ENCODE assay signal across 15 mouse cellular contexts in genomic region chr11:118485780-118486179, GRCm38 (mm10). TPM values are rescaled to one million over a fixed set of nuclear protein-coding genes. Genes with fewer than 3 reads are reported as not detected.
DNase-seq lines count a peak whose midpoint lies in the region; ATAC-seq and TF ChIP-seq lines count a peak whose summit lies in the region.
"Had no signal": no experiment of that assay in that cellular context is flagged by ENCODE, and none has a peak within 500 bp of the region (broad histone marks: within the 10 kb centered on the region; RNA-seq: fewer than 3 reads in every experiment).

No protein-coding gene starts in this region.

- 0 out of 2 replicates have a peak overlapping the region, but pooled peaks have one; percentile 12 for H3K27ac ChIP-seq in hindbrain, embryonic 13.5 days
- no peak overlapping the region for H3K27ac ChIP-seq in hindbrain, embryonic 16.5 days (ENCODE audit: low read depth, low read length)
- H3K27ac ChIP-seq in stomach, postnatal 0 days (replicated peaks) = peak overlapping the region; percentile 61
- H3K27ac ChIP-seq in midbrain, postnatal 0 days (ENCODE audit: low read depth, low read length) = no peak overlapping the region
- H3K27ac ChIP-seq: forebrain, embryonic 15.5 days; heart, adult 2 months; heart, embryonic 13.5 days; hindbrain, postnatal 0 days had no signal

- H3K9me3 ChIP-seq in hindbrain, embryonic 13.5 days = no peaks in the 10 kb centered on the region
- H3K9me3 ChIP-seq in hindbrain, embryonic 16.5 days (ENCODE audit: control insufficient read depth, low read length) = no peaks in the 10 kb centered on the region
- H3K9me3 ChIP-seq in stomach, postnatal 0 days (ENCODE audit: control insufficient read depth, low read length) = no peaks in the 10 kb centered on the region
- no peaks in the 10 kb centered on the region for H3K9me3 ChIP-seq in midbrain, postnatal 0 days (ENCODE audit: low read length)
- H3K9me3 ChIP-seq: forebrain, embryonic 15.5 days; heart, embryonic 13.5 days had no signal

- no peak overlapping the region for H3K4me2 ChIP-seq in hindbrain, embryonic 13.5 days
- H3K4me2 ChIP-seq in hindbrain, embryonic 16.5 days (ENCODE audit: low read length) = no peak overlapping the region
- no peak overlapping the region for H3K4me2 ChIP-seq in stomach, postnatal 0 days (replicated peaks; ENCODE audit: low read depth)
- no peak overlapping the region for H3K4me2 ChIP-seq in midbrain, postnatal 0 days (ENCODE audit: low read depth, low read length, poor library complexity, severe bottlenecking)
- H3K4me2 ChIP-seq: forebrain, embryonic 15.5 days; heart, embryonic 13.5 days had no signal

- TF ChIP-seq CTCF in stomach, postnatal 0 days (IDR thresholded peaks at IDR 0.05; ENCODE audit: low read depth) = no peak
- TF ChIP-seq CTCF in midbrain, postnatal 0 days (IDR thresholded peaks at IDR 0.05) = no peak

- no peaks in the 10 kb centered on the region for H3K27me3 ChIP-seq in hindbrain, embryonic 13.5 days
- H3K27me3 ChIP-seq in hindbrain, embryonic 16.5 days (replicated peaks; ENCODE audit: control insufficient read depth, insufficient read depth, low read length) = no peaks in the 10 kb centered on the region
- no peaks in the 10 kb centered on the region for H3K27me3 ChIP-seq in stomach, postnatal 0 days (ENCODE audit: control insufficient read depth, insufficient read depth, low read length)
- no peaks in the 10 kb centered on the region for H3K27me3 ChIP-seq in midbrain, postnatal 0 days (ENCODE audit: insufficient read depth, low read length)
- H3K27me3 ChIP-seq: forebrain, embryonic 15.5 days had no signal

- no peak for TF ChIP-seq EP300 in stomach, postnatal 0 days (optimal IDR thresholded peaks at IDR 0.05)

- H3K36me3 ChIP-seq in hindbrain, embryonic 13.5 days = peaks cover 29% of the 10 kb centered on the region
- H3K36me3 ChIP-seq in hindbrain, embryonic 16.5 days (ENCODE audit: control insufficient read depth, insufficient read depth, low read length) = no peaks in the 10 kb centered on the region; the same call in 1 of the 2 replicates
- peaks cover 5% of the 10 kb centered on the region for H3K36me3 ChIP-seq in stomach, postnatal 0 days (ENCODE audit: control insufficient read depth, insufficient read depth, low read length)
- peaks cover 6% of the 10 kb centered on the region for H3K36me3 ChIP-seq in midbrain, postnatal 0 days (ENCODE audit: insufficient read depth, low read length)
- H3K36me3 ChIP-seq: forebrain, embryonic 15.5 days had no signal

- 89% methylated on average over 3 of the region's 3 CpGs for WGBS in hindbrain, embryonic 13.5 days
- 96% methylated on average over 3 of the region's 3 CpGs for WGBS in hindbrain, embryonic 16.5 days
- WGBS in stomach, postnatal 0 days = 64% methylated on average over 3 of the region's 3 CpGs
- 91% methylated on average over 3 of the region's 3 CpGs for WGBS in midbrain, postnatal 0 days

- DNase-seq in urinary bladder, postnatal 14 days (ENCODE audit: low spot score) = peak; percentile 72
- no peak for DNase-seq in urinary bladder, postnatal 10 days (ENCODE audit: low spot score)
- no peak for DNase-seq in stomach, postnatal 0 days (ENCODE audit: low spot score)
- no peak for DNase-seq in midbrain, postnatal 0 days (ENCODE audit: low spot score)
- DNase-seq: adrenal gland, adult 2 months; adrenal gland, postnatal 25 days; gastrocnemius, postnatal 14 days; heart, adult 2 months; heart, postnatal 36 days had no signal

- H3K4me3 ChIP-seq in hindbrain, embryonic 13.5 days = no peak overlapping the region
- H3K4me3 ChIP-seq in hindbrain, embryonic 16.5 days (ENCODE audit: low read length) = no peak overlapping the region
- no peak overlapping the region for H3K4me3 ChIP-seq in stomach, postnatal 0 days (ENCODE audit: low read depth, low read length)
- H3K4me3 ChIP-seq in midbrain, postnatal 0 days (ENCODE audit: low read depth, low read length) = no peak overlapping the region
- H3K4me3 ChIP-seq: erythroblast, embryonic 14.5 days; forebrain, embryonic 15.5 days; heart, adult 2 months; heart, embryonic 13.5 days had no signal

- ATAC-seq in hindbrain, embryonic 13.5 days (ENCODE audit: low FRiP score) = no peak
- no peak for ATAC-seq in hindbrain, embryonic 16.5 days
- ATAC-seq in stomach, postnatal 0 days (ENCODE audit: low FRiP score, low TSS enrichment) = peak; percentile 33; the same call in 1 of the 2 replicates
- ATAC-seq in midbrain, postnatal 0 days (ENCODE audit: low FRiP score) = no peak
- ATAC-seq: forebrain, embryonic 15.5 days; hindbrain, postnatal 0 days had no signal

- no peak overlapping the region for H3K9ac ChIP-seq in hindbrain, embryonic 13.5 days
- H3K9ac ChIP-seq in hindbrain, embryonic 16.5 days (ENCODE audit: low read depth, low read length) = no peak overlapping the region
- no peak overlapping the region for H3K9ac ChIP-seq in stomach, postnatal 0 days (ENCODE audit: low read length)
- no peak overlapping the region for H3K9ac ChIP-seq in midbrain, postnatal 0 days (replicated peaks; ENCODE audit: low read length, poor library complexity, severe bottlenecking)
- H3K9ac ChIP-seq: forebrain, embryonic 15.5 days; heart, embryonic 13.5 days had no signal

- peaks cover 55% of the 10 kb centered on the region for H3K4me1 ChIP-seq in hindbrain, embryonic 13.5 days (replicated peaks)
- peaks cover 20% of the 10 kb centered on the region for H3K4me1 ChIP-seq in hindbrain, embryonic 16.5 days (ENCODE audit: control insufficient read depth, insufficient read depth, low read depth, low read length)
- no peaks in the 10 kb centered on the region for H3K4me1 ChIP-seq in stomach, postnatal 0 days (replicated peaks; ENCODE audit: control insufficient read depth, insufficient read depth)
- no peaks in the 10 kb centered on the region for H3K4me1 ChIP-seq in midbrain, postnatal 0 days (ENCODE audit: insufficient read depth, low read length)

RNA-seq across cellular contexts. Expression of gene Engase, which starts 9.2 kb away (rescaled TPM):
- polyA plus RNA-seq in hindbrain, embryonic 13.5 days (2015; fragmentation: Nextera tagmentation; extraction: Ambion mirVana) = 7.0 and 7.1 TPM in 2 replicates
- polyA plus RNA-seq in hindbrain, embryonic 16.5 days (2015; fragmentation: Nextera tagmentation; extraction: Ambion mirVana) = 6.5 and 8.7 TPM in 2 replicates
- 12.6 and 13.7 TPM in 2 replicates for polyA plus RNA-seq in stomach, postnatal 0 days (2015; fragmentation: Nextera tagmentation; extraction: Ambion mirVana)
- total RNA-seq in midbrain, postnatal 0 days (2014; rRNA removed) = 8.7 and 13.6 TPM in 2 replicates
- polyA plus RNA-seq in midbrain, postnatal 0 days (2015; fragmentation: Nextera tagmentation; extraction: Ambion mirVana) = 5.1 and 5.3 TPM in 2 replicates

RNA-seq across cellular contexts. Expression of gene C1qtnf1, which starts 57.8 kb away (rescaled TPM):
- 2.8 and 3.4 TPM in 2 replicates for polyA plus RNA-seq in hindbrain, embryonic 13.5 days (2015; fragmentation: Nextera tagmentation; extraction: Ambion mirVana)
- polyA plus RNA-seq in hindbrain, embryonic 16.5 days (2015; fragmentation: Nextera tagmentation; extraction: Ambion mirVana) = 4.4 and 7.0 TPM in 2 replicates
- polyA plus RNA-seq in stomach, postnatal 0 days (2015; fragmentation: Nextera tagmentation; extraction: Ambion mirVana) = 9.0 and 11.0 TPM in 2 replicates
- total RNA-seq in midbrain, postnatal 0 days (2014; rRNA removed) = 7.8 and 8.7 TPM in 2 replicates
- polyA plus RNA-seq in midbrain, postnatal 0 days (2015; fragmentation: Nextera tagmentation; extraction: Ambion mirVana) = 5.2 and 5.5 TPM in 2 replicates
- polyA plus RNA-seq: erythroblast, embryonic 14.5 days had no signal

Comparison
In these comparisons a context has a peak if more than half of its experiments do, and no peak if none do; other contexts are left out.
1. H3K27ac ChIP-seq: peak in hindbrain, embryonic 13.5 days (single experiment) and stomach, postnatal 0 days (single experiment); none in hindbrain, embryonic 16.5 days (single experiment) and midbrain, postnatal 0 days (single experiment).